11 mouse cellular contexts compared by ENCODE assay signal in the genomic region with DNA sequence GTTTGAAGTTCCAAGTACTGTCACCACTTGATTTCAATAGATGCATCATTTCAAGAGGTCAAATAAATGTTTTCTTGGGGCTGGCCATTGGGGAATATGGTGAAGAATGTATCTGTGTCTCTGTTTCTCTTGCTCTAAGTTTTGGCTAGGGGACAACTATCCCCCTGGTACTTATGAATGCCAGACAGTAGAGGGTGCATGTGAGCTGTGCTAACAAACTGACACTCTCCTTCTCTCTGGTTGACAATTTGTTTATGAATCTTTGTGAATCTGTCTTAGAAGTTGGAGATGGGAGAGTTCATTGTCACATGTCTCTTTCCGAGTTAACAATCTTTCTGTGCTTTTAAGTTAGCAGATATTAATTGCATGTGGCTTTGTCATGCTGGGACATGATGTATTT. TPM values are rescaled to one million over a fixed set of nuclear protein-coding genes. Genes with fewer than 3 reads are reported as not detected.
A peak's percentile ranks its signal among the peaks of the same experiment; 100 is the strongest.
DNase-seq lines count a peak whose midpoint lies in the region; ATAC-seq lines count a peak whose summit lies in the region.
"Had no signal": no experiment of that assay in that cellular context is flagged by ENCODE, and none has a peak within 500 bp of the region (broad histone marks: within the 10 kb centered on the region; RNA-seq: fewer than 3 reads in every experiment).

No protein-coding gene starts in this region.

- H3K4me2 ChIP-seq in lung, embryonic 16.5 days (ENCODE audit: low read depth, low read length) = no peak overlapping the region

- H3K9ac ChIP-seq in lung, embryonic 16.5 days (ENCODE audit: low read length) = no peak overlapping the region

- peak; percentile 15 to 31 for DNase-seq in heart, postnatal 10 days
- DNase-seq in heart, adult 9 months (ENCODE audit: low spot score in 2 of 2) = no peak
- DNase-seq in lung, adult 18-20 months = no peak
- DNase-seq in R1 (ENCODE audit: low read depth, low spot score) = peak; percentile 7
- peak; percentile 4 for DNase-seq in retina, adult 2 months (ENCODE audit: low read depth, low spot score)
- no peak for DNase-seq in adrenal gland, adult 8-10 months
- no peak for DNase-seq in heart, adult 11 months
- DNase-seq: cerebellum, adult 11 months had no signal

- no peak overlapping the region for H3K4me3 ChIP-seq in lung, embryonic 16.5 days (ENCODE audit: low read length)

- H3K27ac ChIP-seq in lung, embryonic 16.5 days (ENCODE audit: low read length) = no peak overlapping the region

- WGBS in lung, embryonic 16.5 days = 15% methylated on average over 1 of the region's 1 CpGs

- no peaks in the 10 kb centered on the region for H3K36me3 ChIP-seq in lung, embryonic 16.5 days (ENCODE audit: control insufficient read depth, insufficient read depth, low read length)

- peak; percentile 49; the same call in 1 of the 2 replicates for ATAC-seq in lung, embryonic 16.5 days (ENCODE audit: low read depth)

- no peaks in the 10 kb centered on the region for H3K4me1 ChIP-seq in lung, embryonic 16.5 days (replicated peaks; ENCODE audit: control insufficient read depth, insufficient read depth, low read length)

- intact Hi-C loops in heart, postnatal 10 days (cut with DNase I) = loop anchor here (5.0 kb wide), 1 partner anchor 902 kb away; no protein-coding TSS in a partner anchor

- H3K9me3 ChIP-seq in lung, embryonic 16.5 days (ENCODE audit: control insufficient read depth, low read length) = no peaks in the 10 kb centered on the region

- no peaks in the 10 kb centered on the region; the same call in 1 of the 2 replicates for H3K27me3 ChIP-seq in lung, embryonic 16.5 days (ENCODE audit: control insufficient read depth, insufficient read depth, low read depth, low read length)

RNA-seq across cellular contexts. Expression of gene Gm21750, which starts 39.2 kb away (rescaled TPM):
- not detected for total RNA-seq in heart, postnatal 10 days (2021)
- polyA plus RNA-seq in lung, embryonic 16.5 days (2015; fragmentation: Nextera tagmentation; extraction: Ambion mirVana) = not detected in 2 replicates
- not detected for total RNA-seq in adrenal gland, adult 8-10 months (2022)
- total RNA-seq: gastrocnemius, adult 18-20 months had no signal
- polyA plus RNA-seq: kidney, embryonic 14.5 days had no signal

Comparison
In these comparisons a context has a peak if more than half of its experiments do, and no peak if none do; other contexts are left out.
1. DNase-seq: peak in heart, postnatal 10 days (2 of 2), R1 (single experiment) and retina, adult 2 months (single experiment); none in heart, adult 9 months (0 of 2), lung, adult 18-20 months (0 of 2), adrenal gland, adult 8-10 months (single experiment) and heart, adult 11 months (single experiment).